Mouse (Mus musculus) R1 (cell line): ENCODE results near the gene Nostrin.
A peak's percentile ranks its signal among the peaks of the same experiment; 100 is the strongest.

Experiments
- DNase-seq: peaks from one replicate; pipeline ENCODE4 v3.0.0-alpha.2; 2018; ENCODE audit warnings: low read depth, low spot score

Nostrin gene

GRCm38 (mm10) chr2:69128921-69129395 lies 6.6 kb upstream of the Nostrin start:
- DNase-seq = no peak

- no peak for DNase-seq
Measured at GRCm38 (mm10) chr2:69129425-69130210, 6.0 kb upstream of the Nostrin start.

GRCm38 (mm10) chr2:69132046-69132445 lies 3.6 kb upstream of the Nostrin start:
- peak; percentile 74 for DNase-seq

- DNase-seq = no peak
Measured at GRCm38 (mm10) chr2:69132488-69133040, 3.0 kb upstream of the Nostrin start.

GRCm38 (mm10) chr2:69134186-69134585 lies 1.4 kb upstream of the Nostrin start:
- no peak for DNase-seq

- no peak for DNase-seq
Measured at GRCm38 (mm10) chr2:69134937-69135336, 663 bp upstream of the Nostrin start.

GRCm38 (mm10) chr2:69137406-69138084 lies 1.9 kb downstream of the Nostrin start:
- no peak for DNase-seq

- no peak for DNase-seq
Measured at GRCm38 (mm10) chr2:69138759-69139158, 3.2 kb downstream of the Nostrin start.

GRCm38 (mm10) chr2:69140215-69140614 lies 4.6 kb downstream of the Nostrin start:
- no peak for DNase-seq

GRCm38 (mm10) chr2:69140816-69141215 lies 5.2 kb downstream of the Nostrin start:
- DNase-seq = no peak

GRCm38 (mm10) chr2:69148691-69149090 lies 13.1 kb downstream of the Nostrin start:
- no peak for DNase-seq

- DNase-seq = no peak
Measured at GRCm38 (mm10) chr2:69149154-69149553, 13.6 kb downstream of the Nostrin start.

GRCm38 (mm10) chr2:69150841-69151240 lies 15.2 kb downstream of the Nostrin start:
- no peak for DNase-seq

GRCm38 (mm10) chr2:69155861-69156260 lies 20.3 kb downstream of the Nostrin start:
- no peak for DNase-seq

- no peak for DNase-seq
Measured at GRCm38 (mm10) chr2:69156283-69156682, 20.7 kb downstream of the Nostrin start.

GRCm38 (mm10) chr2:69158907-69159306 lies 23.3 kb downstream of the Nostrin start:
- no peak for DNase-seq

GRCm38 (mm10) chr2:69170395-69171077 lies 34.9 kb downstream of the Nostrin start:
- no peak for DNase-seq

- DNase-seq = no peak
Measured at GRCm38 (mm10) chr2:69175296-69175695, 39.7 kb downstream of the Nostrin start.

- DNase-seq = no peak
Measured at GRCm38 (mm10) chr2:69179721-69180120, 44.1 kb downstream of the Nostrin start.

GRCm38 (mm10) chr2:69187990-69188389 lies 52.4 kb downstream of the Nostrin start:
- no peak for DNase-seq

GRCm38 (mm10) chr2:69188732-69189131 lies 53.1 kb downstream of the Nostrin start:
- DNase-seq = no peak

GRCm38 (mm10) chr2:69189222-69189621 lies 53.6 kb downstream of the Nostrin start:
- DNase-seq = no peak
